9 mouse cellular contexts compared by ENCODE assay signal in genomic region chr5:142701651-142702510, GRCm38 (mm10). TPM values are rescaled to one million over a fixed set of nuclear protein-coding genes. Genes with fewer than 3 reads are reported as not detected.
A peak's percentile ranks its signal among the peaks of the same experiment; 100 is the strongest.
DNase-seq lines count a peak whose midpoint lies in the region; ATAC-seq and TF ChIP-seq lines count a peak whose summit lies in the region.
"Had no signal": no experiment of that assay in that cellular context is flagged by ENCODE, and none has a peak within 500 bp of the region (broad histone marks: within the 10 kb centered on the region; RNA-seq: fewer than 3 reads in every experiment).

No protein-coding gene starts in this region.

- no peaks in the 10 kb centered on the region for H3K36me3 ChIP-seq in heart, embryonic 11.5 days (ENCODE audit: control insufficient read depth, insufficient read depth, low read length)
- no peaks in the 10 kb centered on the region for H3K36me3 ChIP-seq in heart, postnatal 0 days (replicated peaks; ENCODE audit: control insufficient read depth, insufficient read depth, low read length)
- H3K36me3 ChIP-seq in liver, embryonic 14.5 days (replicated peaks; ENCODE audit: control insufficient read depth, insufficient read depth, low read depth): no peaks in the 10 kb centered on the region
- H3K36me3 ChIP-seq in neural tube, embryonic 15.5 days: peaks cover 9% of the 10 kb centered on the region
- H3K36me3 ChIP-seq: G1E had no signal

- peak overlapping the region; percentile 68 for H3K9ac ChIP-seq in heart, embryonic 11.5 days (ENCODE audit: low read depth, low read length)
- no peak overlapping the region for H3K9ac ChIP-seq in heart, postnatal 0 days (replicated peaks; ENCODE audit: low read depth, low read length)
- no peak overlapping the region for H3K9ac ChIP-seq in liver, embryonic 14.5 days (replicated peaks)
- peak overlapping the region; percentile 80 for H3K9ac ChIP-seq in neural tube, embryonic 15.5 days (replicated peaks)

- peak overlapping the region; percentile 57 for H3K4me3 ChIP-seq in heart, embryonic 11.5 days (ENCODE audit: low read depth, low read length)
- H3K4me3 ChIP-seq in heart, postnatal 0 days (ENCODE audit: low read depth, low read length): peak overlapping the region; percentile 47
- peak overlapping the region; percentile 12 to 48; a peak in 3 of 4 replicates for H3K4me3 ChIP-seq in liver, embryonic 14.5 days (ENCODE audit: insufficient read depth in 1 of 2, low read depth in 2 of 2, low read length in 2 of 2)
- H3K4me3 ChIP-seq in neural tube, embryonic 15.5 days (replicated peaks): peak overlapping the region; percentile 80

- DNase-seq in heart, adult 9 months (ENCODE audit: low spot score in 2 of 2): no peak
- peak; percentile 19 for DNase-seq in T-cell, adult 2 months (ENCODE audit: low spot score)
- DNase-seq in embryo, embryonic 10 days (ENCODE audit: low spot score): peak; percentile 80
- DNase-seq in heart, postnatal 0 days (ENCODE audit: low spot score): no peak
- no peak for DNase-seq in liver, embryonic 14.5 days (ENCODE audit: low read depth in 3 of 3, low spot score in 3 of 3)
- DNase-seq in urinary bladder, postnatal 36 days (ENCODE audit: low spot score in 2 of 2): no peak

- H3K27ac ChIP-seq in heart, embryonic 11.5 days (ENCODE audit: low read depth, low read length): no peak overlapping the region
- no peak overlapping the region for H3K27ac ChIP-seq in heart, postnatal 0 days (ENCODE audit: low read depth)
- H3K27ac ChIP-seq in liver, embryonic 14.5 days: no peak overlapping the region
- H3K27ac ChIP-seq in neural tube, embryonic 15.5 days (replicated peaks): peak overlapping the region; percentile 48; the same call in 1 of the 2 replicates

- peak; percentile 78 for ATAC-seq in heart, embryonic 11.5 days (replicated peaks; ENCODE audit: insufficient number of reproducible peaks, low FRiP score, low TSS enrichment)
- ATAC-seq in heart, postnatal 0 days (ENCODE audit: insufficient read depth, low read depth): peak; percentile 76; the same call in 1 of the 2 replicates
- ATAC-seq in liver, embryonic 14.5 days (ENCODE audit: insufficient read depth): peak; percentile 70
- peak; percentile 90 for ATAC-seq in neural tube, embryonic 15.5 days (ENCODE audit: low FRiP score)

- peaks cover 5% of the 10 kb centered on the region; the same call in 1 of the 2 replicates for H3K4me1 ChIP-seq in heart, embryonic 11.5 days (ENCODE audit: control insufficient read depth, insufficient read depth, low read length)
- H3K4me1 ChIP-seq in heart, postnatal 0 days (ENCODE audit: control insufficient read depth, insufficient read depth): no peaks in the 10 kb centered on the region
- H3K4me1 ChIP-seq in liver, embryonic 14.5 days (replicated peaks; ENCODE audit: control insufficient read depth in 2 of 2, insufficient read depth in 2 of 2, low read length in 1 of 2): no peaks in the 10 kb centered on the region
- peaks cover 24% of the 10 kb centered on the region for H3K4me1 ChIP-seq in neural tube, embryonic 15.5 days

- under 1% methylated on average over 65 of the region's 72 CpGs for WGBS in heart, embryonic 11.5 days (ENCODE audit: insufficient replicate concordance)
- WGBS in heart, postnatal 0 days: under 1% methylated on average over 55 of the region's 72 CpGs
- WGBS in liver, embryonic 14.5 days (ENCODE audit: insufficient replicate concordance): 2% methylated on average over 55 of the region's 72 CpGs
- WGBS in neural tube, embryonic 15.5 days: under 1% methylated on average over 52 of the region's 72 CpGs

- no peak for TF ChIP-seq CTCF in heart, postnatal 0 days (IDR thresholded peaks at IDR 0.05; ENCODE audit: low read depth)
- TF ChIP-seq CTCF in liver, embryonic 14.5 days (IDR thresholded peaks at IDR 0.05; ENCODE audit: low read depth): no peak

- H3K9me3 ChIP-seq in heart, embryonic 11.5 days (replicated peaks; ENCODE audit: control insufficient read depth, low read length): no peaks in the 10 kb centered on the region
- H3K9me3 ChIP-seq in heart, postnatal 0 days (replicated peaks; ENCODE audit: control insufficient read depth, low read length): no peaks in the 10 kb centered on the region
- H3K9me3 ChIP-seq in liver, embryonic 14.5 days (ENCODE audit: control insufficient read depth, low read length): no peaks in the 10 kb centered on the region
- H3K9me3 ChIP-seq in neural tube, embryonic 15.5 days (replicated peaks): no peaks in the 10 kb centered on the region

- peaks cover 51% of the 10 kb centered on the region for H3K27me3 ChIP-seq in heart, embryonic 11.5 days (ENCODE audit: control insufficient read depth, insufficient read depth, low read length)
- H3K27me3 ChIP-seq in heart, postnatal 0 days (ENCODE audit: control insufficient read depth, insufficient read depth, low read length): peaks cover 52% of the 10 kb centered on the region
- H3K27me3 ChIP-seq in liver, embryonic 14.5 days (ENCODE audit: control insufficient read depth, insufficient read depth, low read length): peaks cover 39% of the 10 kb centered on the region
- H3K27me3 ChIP-seq in neural tube, embryonic 15.5 days (replicated peaks): peaks cover 3% of the 10 kb centered on the region; the same call in 1 of the 2 replicates

- H3K4me2 ChIP-seq in heart, embryonic 11.5 days: peak overlapping the region; percentile 98
- peak overlapping the region; percentile 78 for H3K4me2 ChIP-seq in heart, postnatal 0 days (ENCODE audit: low read depth, low read length)
- H3K4me2 ChIP-seq in liver, embryonic 14.5 days (ENCODE audit: low read depth): peak overlapping the region; percentile 69
- peak overlapping the region; percentile 88 for H3K4me2 ChIP-seq in neural tube, embryonic 15.5 days

- no peak for TF ChIP-seq EP300 in heart, postnatal 0 days (IDR thresholded peaks at IDR 0.05; ENCODE audit: low read depth)
- no peak for TF ChIP-seq EP300 in liver, embryonic 14.5 days (IDR thresholded peaks at IDR 0.05; ENCODE audit: low read depth)

RNA-seq across cellular contexts. Expression of gene Slc29a4, which starts 9.6 kb away (rescaled TPM):
- 2.1 and 3.1 TPM in 2 replicates for polyA plus RNA-seq in heart, embryonic 11.5 days (2014; fragmentation: Nextera tagmentation; extraction: Ambion mirVana)
- 0.08 and 0.93 TPM in 2 replicates for total RNA-seq in heart, postnatal 0 days (2014; rRNA removed; ENCODE audit: low replicate concordance)
- polyA plus RNA-seq in heart, postnatal 0 days (2015; fragmentation: Nextera tagmentation; extraction: Ambion mirVana): 0.41 and 0.48 TPM in 2 replicates
- polyA plus RNA-seq in liver, embryonic 14.5 days (2012; rRNA removed): 0.04 and 0.21 TPM in 2 replicates
- 0.04 and 0.24 TPM in 2 replicates for polyA plus RNA-seq in liver, embryonic 14.5 days (2014; fragmentation: Nextera tagmentation; extraction: Ambion mirVana)
- 72.5 and 82.4 TPM in 2 replicates for polyA plus RNA-seq in neural tube, embryonic 15.5 days (2015; fragmentation: Nextera tagmentation; extraction: Ambion mirVana)
- polyA plus RNA-seq: G1E had no signal

Comparison
In these comparisons a context has a peak if more than half of its experiments do, and no peak if none do; other contexts are left out.
1. H3K9ac ChIP-seq: peak in heart, embryonic 11.5 days (single experiment) and neural tube, embryonic 15.5 days (single experiment); none in heart, postnatal 0 days (single experiment) and liver, embryonic 14.5 days (single experiment).
2. H3K4me3 ChIP-seq: peak in every context shown above with its lines; median percentile 80 in neural tube, embryonic 15.5 days; 57 in heart, embryonic 11.5 days; 47 in heart, postnatal 0 days; 30 in liver, embryonic 14.5 days.
3. DNase-seq: peak in T-cell, adult 2 months (single experiment) and embryo, embryonic 10 days (single experiment); none in heart, adult 9 months (0 of 2), heart, postnatal 0 days (single experiment), liver, embryonic 14.5 days (0 of 3) and urinary bladder, postnatal 36 days (0 of 2).
4. RNA of gene Slc29a4, which starts 9.6 kb away (polyA plus RNA-seq): 72.5 to 82.4 TPM in neural tube, embryonic 15.5 days; 2.1 to 3.1 TPM in heart, embryonic 11.5 days, 0.41 to 0.48 TPM in heart, postnatal 0 days and 0.04 to 0.24 TPM in liver, embryonic 14.5 days; every median in the first group is over 10 times any median in the second.
5. Peak in every context shown above with its lines, with median percentiles within 50 percentile points of each other: ATAC-seq and H3K4me2 ChIP-seq.